Mouse (Mus musculus): Measurements from ENCODE around the gene Tnnc2.

GRCm38 (mm10) chr2:164825521-164825920 is 45.8 kb upstream of the Tnnc2 start:
- TF ChIP-seq CTCF (IDR thresholded peaks at IDR 0.05; ENCODE audit: borderline replicate concordance, control insufficient read depth, extremely low read depth, insufficient read depth, low read length, poor library complexity) (no peak), POLR2A (IDR thresholded peaks at IDR 0.05; ENCODE audit: control insufficient read depth, extremely low read depth, insufficient read depth, low read length, poor library complexity) (no peak)
